Mouse (Mus musculus) ZHBTc4 (cell line): ENCODE measurements at regions not wholly inside any gene's neighbourhood (a gene's known extent, or its start where the extent isn't known, plus 50 kb on each side); places are given as distances from the start of the nearest gene placed in this dataset.
A peak's percentile ranks its signal among the peaks of the same experiment; 100 is the strongest.

Experiments
- DNase-seq: peaks from one replicate; pipeline ENCODE4 v3.0.0-alpha.2; 2011; ENCODE audit warnings: low read depth, low spot score

GRCm38 (mm10) chr13:34800906-34801305 lies 66.3 kb downstream of the Fam50b start:
- DNase-seq: peak; percentile 5

- DNase-seq: no peak
Observed at GRCm38 (mm10) chr13:34806532-34807092, 68.5 kb upstream of the Prpf4b start.

GRCm38 (mm10) chr13:34809536-34809935 lies 65.6 kb upstream of the Prpf4b start:
- no peak for DNase-seq

GRCm38 (mm10) chr13:34814161-34815056 lies 60.7 kb upstream of the Prpf4b start:
- DNase-seq: peak; percentile 16

- DNase-seq: peak; percentile 5
Observed at GRCm38 (mm10) chr13:34815057-34815410, 60.1 kb upstream of the Prpf4b start.

GRCm38 (mm10) chr13:34818211-34818610 lies 56.9 kb upstream of the Prpf4b start:
- DNase-seq: no peak

- DNase-seq: no peak
Observed at GRCm38 (mm10) chr13:34820423-34820822, 54.7 kb upstream of the Prpf4b start.

GRCm38 (mm10) chr13:34821946-34822345 lies 53.2 kb upstream of the Prpf4b start:
- DNase-seq: no peak

GRCm38 (mm10) chr13:34824157-34824556 lies 50.9 kb upstream of the Prpf4b start:
- DNase-seq: no peak
